Mouse (Mus musculus) bone marrow, adult 2 months (tissue): Measurements from ENCODE around the gene Rmnd1. TPM values are rescaled to one million over a fixed set of nuclear protein-coding genes. Genes with fewer than 3 reads are reported as not detected.

ENCODE experiments used
- H3K27ac ChIP-seq: fragments of 200-500 bp; 2 replicates; pipeline ENCODE4 v1.5.1; 2012; ENCODE audit warnings: low read depth, mild to moderate bottlenecking, control low read depth, inconsistent platforms, low read length; ENCODE audit not compliant: control insufficient read depth, poor library complexity, insufficient read depth
- H3K4me1 ChIP-seq: fragments of 200-500 bp; 2 replicates; pipeline ENCODE4 v1.6.1; 2011; ENCODE audit warnings: low read length; ENCODE audit not compliant: control insufficient read depth, insufficient read depth
- H3K4me3 ChIP-seq: fragments of 200-500 bp; replicated peaks from 2 replicates; pipeline ENCODE3; 2011; ENCODE audit warnings: mild to moderate bottlenecking, low read depth, low read length, control low read depth; ENCODE audit not compliant: control insufficient read depth
- CTCF ChIP-seq: fragments of 200-500 bp; IDR thresholded peaks from 2 replicates; pipeline ENCODE4 v1.5.1; 2011; ENCODE audit warnings: low read length, control low read depth; ENCODE audit not compliant: control insufficient read depth, insufficient read depth
- POLR2A ChIP-seq: fragments of 200-500 bp; IDR thresholded peaks from 2 replicates; pipeline ENCODE4 v1.6.1; 2011; ENCODE audit warnings: low read depth, mild to moderate bottlenecking, control low read depth, low read length, borderline replicate concordance; ENCODE audit not compliant: control insufficient read depth
- WGBS: fragments of 180-500 bp; shearing (Covaris S2); methylation state at CpG from one replicate; pipeline ENCODE4 v1.1.7; 2018; 5-methylcytosine and 5-hydroxymethylcytosine counted together
- polyA plus RNA-seq: library from polyadenylated mRNA; stranded (reverse); fragments of >200 nt; gene quantifications from 2 replicates; pipeline ENCODE4 v1.2.4, GENCODE M21; 2011; ENCODE audit warnings: low replicate concordance; ENCODE audit not compliant: missing spikeins, insufficient read depth, insufficient read length

Rmnd1 gene
- 29.0 and 47.1 TPM in 2 replicates for polyA plus RNA-seq

- under 1% methylated on average over 75 of the region's 75 CpGs for WGBS
- no peak for TF ChIP-seq CTCF
- peak; percentile 87; the same call in 1 of the 2 replicates for TF ChIP-seq POLR2A
- Histone ChIP-seq H3K27ac (peak within 1 kb of the TSS; percentile 97), H3K4me1 (peaks cover 1% of the 10 kb centered on the region; the same call in 1 of the 2 replicates), H3K4me3 (peak within 1 kb of the TSS; percentile 86)
Observed at GRCm38 (mm10) chr10:4432123-4432931, at the start of gene Rmnd1, which contains the start of gene Armt1. Rmnd1 (minus strand) TSS chr10:4432388. Armt1 (plus strand) TSS chr10:4432467.

- Histone ChIP-seq H3K4me3 (no peak overlapping the region), H3K27ac (no peak overlapping the region), H3K4me1 (peaks cover 2% of the 10 kb centered on the region; the same call in 1 of the 2 replicates)
- no peak for TF ChIP-seq CTCF
- no peak for TF ChIP-seq POLR2A
- 44% methylated on average over 8 of the region's 8 CpGs for WGBS
Observed at GRCm38 (mm10) chr10:4481695-4482094, 49.5 kb upstream of the Rmnd1 start.

GRCm38 (mm10) chr10:4480929-4481328 is 48.7 kb upstream of the Rmnd1 start:
- Histone ChIP-seq H3K4me3 (no peak overlapping the region), H3K27ac (no peak overlapping the region), H3K4me1 (peaks cover 2% of the 10 kb centered on the region; the same call in 1 of the 2 replicates)
- 79% methylated on average over 3 of the region's 3 CpGs for WGBS
- no peak for TF ChIP-seq POLR2A
- TF ChIP-seq CTCF = no peak

GRCm38 (mm10) chr10:4476604-4477003 is 44.4 kb upstream of the Rmnd1 start:
- Histone ChIP-seq H3K4me3 (no peak overlapping the region), H3K4me1 (no peaks in the 10 kb centered on the region), H3K27ac (no peak overlapping the region)
- 89% methylated on average over 5 of the region's 5 CpGs for WGBS
- no peak for TF ChIP-seq POLR2A
- no peak for TF ChIP-seq CTCF

- H3K4me1 ChIP-seq = no peaks in the 10 kb centered on the region
- no peak overlapping the region for H3K27ac ChIP-seq
- WGBS = 59% methylated on average over 3 of the region's 3 CpGs
- H3K4me3 ChIP-seq = no peak overlapping the region
- TF ChIP-seq CTCF (no peak), POLR2A (no peak)
Observed at GRCm38 (mm10) chr10:4475431-4475830, 43.2 kb upstream of the Rmnd1 start.

GRCm38 (mm10) chr10:4473591-4473993 is 41.4 kb upstream of the Rmnd1 start:
- TF ChIP-seq CTCF (no peak), POLR2A (no peak)
- no peak overlapping the region for H3K4me3 ChIP-seq
- 87% methylated on average over 11 of the region's 11 CpGs for WGBS
- H3K27ac ChIP-seq = no peak overlapping the region
- H3K4me1 ChIP-seq = no peaks in the 10 kb centered on the region

- TF ChIP-seq CTCF = no peak
- TF ChIP-seq POLR2A = no peak
- 52% methylated on average over 3 of the region's 3 CpGs for WGBS
- Histone ChIP-seq H3K27ac (no peak overlapping the region), H3K4me1 (no peaks in the 10 kb centered on the region), H3K4me3 (no peak overlapping the region)
Observed at GRCm38 (mm10) chr10:4469406-4469805, 37.2 kb upstream of the Rmnd1 start.

- WGBS = 82% methylated on average over 7 of the region's 7 CpGs
- Histone ChIP-seq H3K4me1 (no peaks in the 10 kb centered on the region), H3K27ac (no peak overlapping the region), H3K4me3 (no peak overlapping the region)
- no peak for TF ChIP-seq POLR2A
- no peak for TF ChIP-seq CTCF
Observed at GRCm38 (mm10) chr10:4465799-4466198, 33.6 kb upstream of the Rmnd1 start.
